Mouse (Mus musculus): ENCODE results near the gene Maff. TPM values are rescaled to one million over a fixed set of nuclear protein-coding genes. Genes with fewer than 3 reads are reported as not detected.

The Maff gene
- polyA plus RNA-seq, 1 experiment from 2014 or later = 7.3 TPM

- ATAC-seq (replicated peaks; ENCODE audit: low FRiP score, low read depth) (no peak), DNase-seq (ENCODE audit: low spot score) (peak; percentile 39)
- Histone ChIP-seq H3K4me1 (replicated peaks; ENCODE audit: insufficient read depth, low read length) (peaks cover 58% of the 10 kb centered on the region), H3K9ac (ENCODE audit: low read depth, low read length) (no peak overlapping the region), H3K4me3 (replicated peaks; ENCODE audit: low read depth, low read length) (no peak overlapping the region), H3K27ac (no peak overlapping the region), H3K36me3 (ENCODE audit: insufficient read depth, low read length) (no peaks in the 10 kb centered on the region), H3K27me3 (ENCODE audit: insufficient read depth, low read length) (no peaks in the 10 kb centered on the region), H3K4me2 (ENCODE audit: low read length) (peak overlapping the region; percentile 37), H3K9me3 (replicated peaks; ENCODE audit: low read length) (no peaks in the 10 kb centered on the region)
- WGBS = 31% methylated on average over 4 of the region's 4 CpGs
- no peak for TF ChIP-seq CTCF (IDR thresholded peaks at IDR 0.05; ENCODE audit: low read depth)
Observed at GRCm38 (mm10) chr15:79394842-79395241, 48.4 kb downstream of the Maff start.

GRCm38 (mm10) chr15:79395281-79395680 is 48.9 kb downstream of the Maff start:
- Histone ChIP-seq H3K9me3 (replicated peaks; ENCODE audit: low read length) (no peaks in the 10 kb centered on the region), H3K4me3 (replicated peaks; ENCODE audit: low read depth, low read length) (0 out of 2 replicates have a peak overlapping the region, but pooled peaks have one; percentile 6), H3K27me3 (ENCODE audit: insufficient read depth, low read length) (no peaks in the 10 kb centered on the region), H3K9ac (ENCODE audit: low read depth, low read length) (no peak overlapping the region), H3K4me1 (replicated peaks; ENCODE audit: insufficient read depth, low read length) (peaks cover 59% of the 10 kb centered on the region), H3K27ac (no peak overlapping the region), H3K4me2 (ENCODE audit: low read length) (peak overlapping the region; percentile 37), H3K36me3 (ENCODE audit: insufficient read depth, low read length) (no peaks in the 10 kb centered on the region)
- WGBS = 63% methylated on average over 6 of the region's 6 CpGs
- ATAC-seq (replicated peaks; ENCODE audit: low FRiP score, low read depth) (no peak), DNase-seq (ENCODE audit: low spot score) (no peak)
- TF ChIP-seq CTCF (IDR thresholded peaks at IDR 0.05; ENCODE audit: low read depth) = no peak

- peak; percentile 65 for TF ChIP-seq CTCF (IDR thresholded peaks at IDR 0.05; ENCODE audit: low read depth)
- Histone ChIP-seq H3K4me1 (replicated peaks; ENCODE audit: insufficient read depth, low read length) (peaks cover 57% of the 10 kb centered on the region), H3K4me2 (ENCODE audit: low read length) (peak overlapping the region; percentile 37; the same call in 1 of the 2 replicates), H3K9ac (ENCODE audit: low read depth, low read length) (0 out of 2 replicates have a peak overlapping the region, but pooled peaks have one; percentile 37), H3K4me3 (replicated peaks; ENCODE audit: low read depth, low read length) (peak overlapping the region; percentile 6; the same call in 1 of the 2 replicates), H3K36me3 (ENCODE audit: insufficient read depth, low read length) (no peaks in the 10 kb centered on the region), H3K27ac (no peak overlapping the region), H3K9me3 (replicated peaks; ENCODE audit: low read length) (no peaks in the 10 kb centered on the region), H3K27me3 (ENCODE audit: insufficient read depth, low read length) (no peaks in the 10 kb centered on the region)
- DNase-seq (ENCODE audit: low spot score) = peak; percentile 77
- 81% methylated on average over 11 of the region's 11 CpGs for WGBS
- ATAC-seq (replicated peaks; ENCODE audit: low FRiP score, low read depth) = no peak
Observed at GRCm38 (mm10) chr15:79396736-79397135, 50.3 kb downstream of the Maff start.

GRCm38 (mm10) chr15:79399231-79400052 is 53.0 kb downstream of the Maff start:
- Histone ChIP-seq H3K4me1 (replicated peaks; ENCODE audit: insufficient read depth, low read length) (peaks cover 46% of the 10 kb centered on the region), H3K4me3 (replicated peaks; ENCODE audit: low read depth, low read length) (no peak overlapping the region), H3K4me2 (ENCODE audit: low read length) (no peak overlapping the region), H3K9me3 (replicated peaks; ENCODE audit: low read length) (no peaks in the 10 kb centered on the region), H3K9ac (ENCODE audit: low read depth, low read length) (no peak overlapping the region), H3K27me3 (ENCODE audit: insufficient read depth, low read length) (no peaks in the 10 kb centered on the region), H3K27ac (no peak overlapping the region), H3K36me3 (ENCODE audit: insufficient read depth, low read length) (no peaks in the 10 kb centered on the region)
- WGBS = 60% methylated on average over 14 of the region's 14 CpGs
- TF ChIP-seq CTCF (IDR thresholded peaks at IDR 0.05; ENCODE audit: low read depth) = peak; percentile 17; the same call in 1 of the 2 replicates
- ATAC-seq (replicated peaks; ENCODE audit: low FRiP score, low read depth) (no peak), DNase-seq (ENCODE audit: low spot score) (peak; percentile 54)

GRCm38 (mm10) chr15:79400134-79400974 is 53.9 kb downstream of the Maff start:
- DNase-seq (ENCODE audit: low spot score) (peak; percentile 59), ATAC-seq (replicated peaks; ENCODE audit: low FRiP score, low read depth) (no peak)
- 41% methylated on average over 6 of the region's 6 CpGs for WGBS
- Histone ChIP-seq H3K36me3 (ENCODE audit: insufficient read depth, low read length) (no peaks in the 10 kb centered on the region), H3K27me3 (ENCODE audit: insufficient read depth, low read length) (no peaks in the 10 kb centered on the region), H3K4me3 (replicated peaks; ENCODE audit: low read depth, low read length) (no peak overlapping the region), H3K9ac (ENCODE audit: low read depth, low read length) (peak overlapping the region; percentile 25; the same call in 1 of the 2 replicates), H3K4me2 (ENCODE audit: low read length) (no peak overlapping the region), H3K27ac (peak overlapping the region; percentile 63; the same call in 1 of the 2 replicates), H3K9me3 (replicated peaks; ENCODE audit: low read length) (no peaks in the 10 kb centered on the region), H3K4me1 (replicated peaks; ENCODE audit: insufficient read depth, low read length) (peaks cover 39% of the 10 kb centered on the region)
- no peak for TF ChIP-seq CTCF (IDR thresholded peaks at IDR 0.05; ENCODE audit: low read depth)

- no peaks in the 10 kb centered on the region for H3K27me3 ChIP-seq (ENCODE audit: insufficient read depth, low read length)
- no peaks in the 10 kb centered on the region for H3K36me3 ChIP-seq (ENCODE audit: insufficient read depth, low read length)
- DNase-seq (ENCODE audit: low spot score) (no peak), ATAC-seq (replicated peaks; ENCODE audit: low FRiP score, low read depth) (no peak)
- no peak overlapping the region for H3K4me3 ChIP-seq (replicated peaks; ENCODE audit: low read depth, low read length)
- no peak for TF ChIP-seq CTCF (IDR thresholded peaks at IDR 0.05; ENCODE audit: low read depth)
- peak overlapping the region; percentile 25; the same call in 1 of the 2 replicates for H3K9ac ChIP-seq (ENCODE audit: low read depth, low read length)
- H3K27ac ChIP-seq = peak overlapping the region; percentile 63; the same call in 1 of the 2 replicates
- H3K4me2 ChIP-seq (ENCODE audit: low read length) = no peak overlapping the region
- H3K9me3 ChIP-seq (replicated peaks; ENCODE audit: low read length) = no peaks in the 10 kb centered on the region
- peaks cover 34% of the 10 kb centered on the region for H3K4me1 ChIP-seq (replicated peaks; ENCODE audit: insufficient read depth, low read length)
- WGBS = 40% methylated on average over 7 of the region's 7 CpGs
Observed at GRCm38 (mm10) chr15:79400975-79401365, 54.5 kb downstream of the Maff start.

All from kidney, postnatal 0 days (tissue).